Mouse (Mus musculus) adrenal gland, adult (tissue): ENCODE data around the gene Cpeb3.
"Not testable (repeated sequence)": the region's sequence is repeated elsewhere in the genome, so short reads cannot be mapped to it uniquely, and the experiment has no call there.

Source experiments
- DNase-seq, 2 experiments: peaks; one replicate each; pipeline ENCODE4 v3.0.0; 2022 to 2023; ENCODE audit warnings: low spot score in 1 of 2; ENCODE audit not compliant: inconsistent age in 2 of 2

The Cpeb3 gene

GRCm38 (mm10) chr19:37156770-37157336 lies 51.5 kb downstream of the Cpeb3 start:
- DNase-seq: peak in 1 of 2 experiments; percentile 59

DNA sequence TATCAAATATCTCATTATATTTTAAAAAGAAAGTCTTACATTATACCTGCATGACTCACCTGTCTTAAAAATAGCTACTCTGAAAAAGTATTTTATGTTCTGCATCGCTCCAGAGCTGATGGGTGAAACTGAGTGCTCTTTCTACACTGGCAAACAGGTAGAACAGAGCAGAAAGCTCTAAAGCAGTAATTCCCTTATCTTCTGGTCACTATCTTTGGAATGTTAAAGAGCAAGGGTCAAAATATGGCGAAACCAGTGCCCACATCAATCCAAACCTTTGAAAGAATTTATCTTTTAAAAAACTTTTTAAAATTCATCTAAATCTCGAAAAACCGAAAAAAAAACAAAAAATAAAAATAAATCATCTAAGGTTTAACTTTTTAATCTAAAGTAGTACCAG lies 52.4 kb downstream of the Cpeb3 start:
- no peak for DNase-seq

- DNase-seq: no peak
Observed at GRCm38 (mm10) chr19:37147145-37147544, 61.3 kb downstream of the Cpeb3 start.

GRCm38 (mm10) chr19:37145846-37146245 lies 62.6 kb downstream of the Cpeb3 start:
- no peak for DNase-seq

- no peak for DNase-seq
Observed at GRCm38 (mm10) chr19:37145401-37145800, 63.0 kb downstream of the Cpeb3 start.

DNA sequence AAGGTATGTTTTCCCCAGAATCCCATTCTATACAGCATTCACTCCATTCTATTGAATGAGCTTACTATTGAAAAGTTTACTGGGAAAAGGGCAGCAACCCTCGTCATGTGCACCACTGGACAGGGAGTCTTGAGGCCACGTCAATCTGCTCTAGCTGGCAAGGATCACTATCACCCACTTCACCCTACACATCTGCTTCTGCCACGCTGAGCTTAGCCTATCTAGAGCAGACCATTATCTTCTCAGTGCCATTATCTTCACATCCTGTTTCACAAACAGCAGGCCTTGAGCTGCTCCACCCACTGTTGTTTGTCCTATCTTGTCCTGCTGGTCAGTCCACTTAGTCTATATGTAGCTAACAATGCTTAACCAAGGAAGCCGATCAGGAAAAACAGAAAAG lies 66.8 kb downstream of the Cpeb3 start:
- no peak for DNase-seq

- DNase-seq: peak in 1 of 2 experiments; percentile 46
Observed at GRCm38 (mm10) chr19:37137133-37137532, 71.3 kb downstream of the Cpeb3 start.

DNA sequence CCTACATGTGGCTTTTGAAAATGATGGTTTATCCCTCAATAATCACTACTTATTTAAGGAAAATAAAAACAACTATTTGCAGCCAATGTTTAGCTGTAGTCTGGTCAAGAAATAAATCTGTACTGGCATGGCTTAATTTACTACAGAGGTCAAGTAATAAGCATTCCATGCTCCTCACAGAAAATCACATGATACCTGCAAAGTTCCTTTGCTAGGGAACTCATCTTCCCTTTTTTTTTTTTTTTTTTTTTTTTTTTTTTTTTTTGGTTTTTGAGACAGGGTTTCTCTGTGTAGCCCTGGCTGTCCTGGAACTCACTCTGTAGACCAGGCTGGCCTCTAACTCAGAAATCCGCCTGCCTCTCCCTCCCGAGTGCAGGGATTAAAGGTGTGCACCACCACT lies 72.9 kb downstream of the Cpeb3 start:
- not testable (repeated sequence) for DNase-seq

DNA sequence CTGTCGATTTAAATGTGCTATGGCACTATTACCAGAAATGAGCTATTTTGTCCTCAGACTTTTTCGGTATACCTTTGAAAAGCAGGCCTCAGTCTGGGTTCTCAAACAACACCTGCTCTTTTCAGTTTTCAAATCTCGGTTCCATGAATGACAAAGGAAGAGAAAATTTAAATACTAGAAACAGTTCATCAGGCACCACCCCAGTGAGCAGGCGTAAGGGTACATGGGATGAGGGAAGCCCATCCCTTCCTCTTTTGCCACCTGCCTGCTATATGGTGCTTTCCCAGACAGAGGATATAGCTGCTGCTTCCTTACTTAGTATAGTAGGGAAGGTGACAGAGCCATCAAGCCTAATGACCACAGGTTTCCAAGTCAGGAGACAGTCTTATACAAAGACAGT lies 74.7 kb downstream of the Cpeb3 start:
- DNase-seq: no peak

DNA sequence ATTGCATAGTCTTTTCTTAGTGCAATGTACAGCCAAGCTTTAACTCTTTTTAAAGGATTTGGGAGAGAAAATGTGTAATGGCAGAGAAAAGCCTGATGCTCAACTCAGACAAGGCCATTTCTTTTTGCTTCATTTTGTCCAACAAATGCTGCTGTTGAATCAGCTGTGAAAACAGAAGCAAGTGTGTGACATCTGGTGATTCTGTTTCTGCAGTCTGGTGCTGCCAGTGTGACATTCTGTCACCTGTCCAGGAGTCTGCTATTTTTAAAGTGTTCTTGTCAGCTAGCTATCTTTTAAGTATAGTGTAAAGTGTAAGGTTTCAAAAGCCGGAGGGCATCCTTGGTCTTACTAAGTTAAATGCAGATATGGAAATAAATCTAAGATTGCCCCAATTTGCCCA lies 76.7 kb downstream of the Cpeb3 start:
- DNase-seq: no peak

DNA sequence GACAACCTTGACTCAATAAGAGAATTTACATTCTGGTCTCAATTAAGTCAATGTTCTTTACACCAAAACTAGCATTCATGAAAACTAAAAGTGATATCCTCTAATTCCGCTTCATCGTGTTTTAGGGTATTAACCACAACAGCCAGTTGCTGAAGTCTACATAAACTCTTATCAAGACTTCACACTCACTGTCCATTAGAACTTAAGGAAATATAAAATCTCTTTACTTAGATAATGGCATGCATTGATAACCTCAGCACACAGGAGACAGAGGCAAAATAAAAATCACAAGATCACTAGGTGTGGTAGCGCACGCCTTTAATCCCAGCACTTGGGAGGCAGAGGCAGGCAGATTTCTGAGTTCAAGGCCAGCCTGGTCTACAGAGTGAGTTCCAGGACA lies 79.9 kb downstream of the Cpeb3 start:
- DNase-seq: no peak

DNA sequence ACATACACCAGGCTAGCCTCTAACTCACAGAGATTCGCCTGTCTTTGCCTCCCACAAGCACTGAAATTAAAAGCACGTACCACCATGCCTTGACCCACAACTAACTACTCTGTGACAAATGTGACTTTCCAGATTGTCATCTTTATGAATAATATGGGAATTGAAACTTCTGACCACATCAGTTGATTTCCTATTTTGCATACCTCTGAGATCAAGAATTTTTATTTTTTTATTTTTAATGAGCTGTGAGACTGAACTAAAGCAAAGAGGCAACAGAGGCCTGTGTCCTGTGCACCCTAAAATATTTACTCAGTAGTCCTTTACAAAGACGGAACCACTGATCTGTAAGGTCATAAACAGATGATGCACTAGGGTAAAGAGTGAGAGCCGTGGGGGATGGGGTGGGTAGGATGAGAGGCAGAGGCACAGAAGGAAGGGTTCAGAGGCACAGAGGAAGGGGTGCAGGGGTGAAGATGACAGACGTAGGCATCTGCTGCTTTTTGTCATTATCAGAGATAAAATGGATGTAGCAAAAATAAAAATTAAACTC lies 81.3 kb downstream of the Cpeb3 start:
- DNase-seq: no peak

- no peak for DNase-seq
Observed at GRCm38 (mm10) chr19:37124961-37125360, 83.4 kb downstream of the Cpeb3 start.

GRCm38 (mm10) chr19:37119281-37119680 lies 89.1 kb downstream of the Cpeb3 start:
- DNase-seq: no peak

DNA sequence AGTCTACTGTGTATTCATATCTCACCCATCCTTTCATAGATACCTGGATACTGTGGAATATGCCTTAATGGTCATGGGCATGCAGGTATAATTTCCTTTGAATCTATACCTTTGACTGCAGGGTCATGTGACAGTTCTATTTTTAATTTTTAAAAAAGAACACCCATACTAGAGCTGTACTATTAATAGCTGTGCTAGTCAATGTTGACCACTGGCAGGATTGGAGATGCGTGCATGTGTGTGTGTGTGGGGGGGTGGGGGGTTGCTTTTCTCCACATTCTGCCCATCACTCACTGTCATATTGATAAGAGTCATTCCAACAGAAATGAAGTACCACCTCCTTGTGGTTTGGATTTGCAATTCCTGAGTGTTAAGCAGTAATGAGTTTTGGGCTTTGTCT lies 92.6 kb downstream of the Cpeb3 start:
- no peak for DNase-seq

DNA sequence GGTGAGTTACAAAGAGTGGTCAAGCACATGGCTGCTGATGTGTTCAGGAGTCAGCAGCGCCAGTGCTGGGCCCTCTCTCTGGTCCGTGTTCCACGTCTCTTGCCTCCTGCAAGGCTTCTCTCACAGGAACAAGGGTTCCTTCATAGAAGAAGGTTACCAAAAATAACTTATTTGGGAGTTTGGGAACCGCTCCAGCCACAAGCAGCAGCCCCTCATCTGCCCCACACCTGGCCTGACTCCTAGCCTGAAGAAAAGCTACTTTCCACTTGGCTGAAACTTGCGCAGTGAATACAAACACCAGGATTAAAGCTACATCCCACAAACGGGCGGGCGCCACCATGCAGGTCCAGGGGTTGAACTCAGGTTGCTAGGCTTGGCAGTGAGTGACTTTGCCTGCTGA lies 93.0 kb downstream of the Cpeb3 start:
- no peak for DNase-seq

- no peak for DNase-seq
Observed at GRCm38 (mm10) chr19:37111831-37112230, 96.6 kb downstream of the Cpeb3 start.

GRCm38 (mm10) chr19:37110494-37110893 lies 97.9 kb downstream of the Cpeb3 start:
- peak; percentile 52 to 82 for DNase-seq

- no peak for DNase-seq
Observed at GRCm38 (mm10) chr19:37109853-37110252, 98.5 kb downstream of the Cpeb3 start.

DNA sequence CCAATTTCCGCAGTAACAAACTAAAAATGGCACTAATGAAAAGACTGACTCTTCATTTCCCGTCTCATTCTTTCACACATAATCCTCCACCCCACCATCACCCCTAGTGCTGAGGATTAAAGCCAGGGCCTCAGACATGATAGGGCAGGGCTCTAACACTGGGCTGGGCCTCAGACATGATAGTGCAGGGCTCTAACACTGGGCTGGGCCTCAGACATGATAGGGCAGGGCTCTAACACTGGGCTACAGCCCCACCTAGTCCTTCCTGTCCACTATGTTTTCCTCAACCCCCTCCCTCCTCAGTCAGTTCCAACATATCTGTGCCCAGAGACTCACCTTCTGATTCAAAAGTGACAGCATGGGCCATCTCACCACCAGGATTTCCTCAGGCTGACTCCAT lies 107.7 kb downstream of the Cpeb3 start:
- no peak for DNase-seq

GRCm38 (mm10) chr19:37095666-37096330 lies 112.6 kb downstream of the Cpeb3 start:
- DNase-seq: no peak

DNA sequence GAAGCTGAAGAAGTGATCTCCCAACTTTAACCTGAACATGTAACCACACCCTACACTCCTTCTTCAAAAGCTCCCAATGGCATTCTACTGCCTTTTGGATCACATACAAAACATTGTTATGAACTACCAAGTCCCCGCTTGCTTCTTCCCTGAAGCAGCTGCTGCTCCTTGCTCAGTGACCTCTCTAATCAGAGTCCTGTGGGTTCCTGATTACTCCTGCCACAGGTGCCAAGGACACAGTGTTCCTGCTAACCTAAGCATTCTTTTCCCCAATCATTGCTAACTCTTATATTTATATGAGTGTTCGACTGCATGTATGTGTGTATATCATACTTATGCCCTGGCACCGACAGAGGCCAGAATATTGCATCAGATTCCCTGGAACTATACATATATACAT lies 115.2 kb downstream of the Cpeb3 start:
- DNase-seq: no peak
